Mouse (Mus musculus): ENCODE data around the gene Laptm4a. TPM values are rescaled to one million over a fixed set of nuclear protein-coding genes. Genes with fewer than 3 reads are reported as not detected.

Gene Laptm4a
- polyA plus RNA-seq, 1 experiment = 132 TPM

DNA sequence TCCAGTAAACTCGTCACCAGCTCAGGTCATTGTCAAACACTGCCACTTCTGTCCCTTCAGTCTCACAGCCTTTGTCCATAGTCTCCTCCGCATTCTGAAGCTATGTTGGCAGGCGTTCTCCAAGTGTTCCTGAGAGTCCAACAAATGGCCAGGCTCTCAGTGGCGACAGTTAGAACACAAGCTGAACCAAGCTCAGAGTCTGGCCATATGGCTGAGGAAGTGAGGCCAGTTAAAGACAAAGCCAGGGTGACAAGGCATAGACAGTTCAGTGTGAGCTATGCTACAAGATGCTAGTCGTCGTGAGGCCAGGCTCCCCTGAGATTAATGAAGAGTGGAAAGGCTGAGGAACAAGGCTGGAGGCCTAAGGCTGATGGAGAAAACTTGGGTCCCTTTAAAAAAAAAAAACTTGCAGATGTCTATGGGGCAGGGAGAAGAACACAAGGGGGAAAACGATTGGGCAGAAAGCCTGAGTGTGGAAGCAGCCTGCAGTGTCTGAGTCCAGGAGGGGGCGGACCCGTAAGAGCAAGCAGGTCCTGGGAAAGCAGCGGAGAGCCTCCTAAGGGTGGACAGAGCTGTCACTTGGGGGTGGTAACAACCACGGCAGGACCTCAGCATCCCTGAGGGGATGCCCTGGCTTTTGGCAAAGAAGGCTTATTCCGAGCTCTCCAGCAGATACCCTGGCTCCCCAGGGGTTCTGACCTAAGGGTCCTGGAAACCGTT is 36.9 kb upstream of the Laptm4a start:
- no peak overlapping the region for H3K4me3 ChIP-seq (replicated peaks; ENCODE audit: control insufficient read depth, low read depth, low read length)
- TF ChIP-seq POLR2A (IDR thresholded peaks at IDR 0.05; ENCODE audit: borderline replicate concordance, control insufficient read depth, low read depth, low read length) (no peak), CTCF (IDR thresholded peaks at IDR 0.05; ENCODE audit: control insufficient read depth, insufficient read depth, low read length) (no peak)
- H3K4me1 ChIP-seq (ENCODE audit: control insufficient read depth, insufficient read depth, low read length) = no peaks in the 10 kb centered on the region
- no peak overlapping the region for H3K27ac ChIP-seq (ENCODE audit: control insufficient read depth, insufficient read depth, low read depth, low read length, poor library complexity)
- 56% methylated on average over 13 of the region's 13 CpGs for WGBS

DNA sequence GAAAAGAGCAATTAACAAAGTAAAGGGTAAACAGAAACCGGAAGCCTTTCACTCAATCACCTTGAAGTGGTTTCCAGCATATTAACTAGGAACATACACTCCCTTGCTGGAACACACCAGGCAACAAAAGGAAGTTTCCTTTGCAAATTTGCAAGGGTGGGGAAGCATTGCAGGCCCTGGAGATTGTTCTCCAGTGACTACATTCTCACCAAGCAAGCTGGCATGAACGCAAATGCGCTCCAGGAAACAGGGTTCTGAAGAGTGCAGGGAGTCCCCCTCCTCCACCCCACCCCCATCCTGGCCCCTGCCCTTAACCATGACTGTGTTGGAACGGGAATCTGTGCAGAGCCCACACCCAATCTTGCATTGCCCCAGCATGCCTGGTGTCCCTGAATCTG is 36.3 kb upstream of the Laptm4a start:
- no peak overlapping the region for H3K4me3 ChIP-seq (replicated peaks; ENCODE audit: control insufficient read depth, low read depth, low read length)
- H3K27ac ChIP-seq (ENCODE audit: control insufficient read depth, insufficient read depth, low read depth, low read length, poor library complexity) = no peak overlapping the region
- WGBS = 33% methylated on average over 4 of the region's 4 CpGs
- no peaks in the 10 kb centered on the region for H3K4me1 ChIP-seq (ENCODE audit: control insufficient read depth, insufficient read depth, low read length)
- TF ChIP-seq POLR2A (IDR thresholded peaks at IDR 0.05; ENCODE audit: borderline replicate concordance, control insufficient read depth, low read depth, low read length) (no peak), CTCF (IDR thresholded peaks at IDR 0.05; ENCODE audit: control insufficient read depth, insufficient read depth, low read length) (no peak)

DNA sequence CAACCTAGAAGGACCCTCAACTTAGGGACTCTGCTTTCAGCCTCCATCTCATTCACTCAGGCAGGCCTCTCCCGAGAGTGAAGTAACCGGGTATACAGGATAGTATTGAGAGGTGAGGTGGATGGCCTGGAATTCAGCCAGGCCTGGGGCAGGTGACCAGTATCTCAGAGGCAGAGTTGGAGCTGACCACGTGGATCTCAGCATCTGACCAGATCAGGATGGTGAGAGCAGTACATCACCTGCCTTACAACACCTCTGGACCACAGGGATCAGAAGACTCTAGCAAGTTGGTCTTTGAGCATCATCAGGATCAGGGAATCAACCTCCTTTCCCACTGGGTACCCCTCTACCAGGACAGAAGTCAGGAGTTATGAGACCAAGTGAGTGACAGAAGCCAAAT is 35.5 kb upstream of the Laptm4a start:
- Histone ChIP-seq H3K27ac (ENCODE audit: control insufficient read depth, insufficient read depth, low read depth, low read length, poor library complexity) (no peak overlapping the region), H3K4me1 (ENCODE audit: control insufficient read depth, insufficient read depth, low read length) (no peaks in the 10 kb centered on the region), H3K4me3 (replicated peaks; ENCODE audit: control insufficient read depth, low read depth, low read length) (no peak overlapping the region)
- WGBS = 73% methylated on average over 3 of the region's 3 CpGs
- TF ChIP-seq POLR2A (IDR thresholded peaks at IDR 0.05; ENCODE audit: borderline replicate concordance, control insufficient read depth, low read depth, low read length) (no peak), CTCF (IDR thresholded peaks at IDR 0.05; ENCODE audit: control insufficient read depth, insufficient read depth, low read length) (no peak)

DNA sequence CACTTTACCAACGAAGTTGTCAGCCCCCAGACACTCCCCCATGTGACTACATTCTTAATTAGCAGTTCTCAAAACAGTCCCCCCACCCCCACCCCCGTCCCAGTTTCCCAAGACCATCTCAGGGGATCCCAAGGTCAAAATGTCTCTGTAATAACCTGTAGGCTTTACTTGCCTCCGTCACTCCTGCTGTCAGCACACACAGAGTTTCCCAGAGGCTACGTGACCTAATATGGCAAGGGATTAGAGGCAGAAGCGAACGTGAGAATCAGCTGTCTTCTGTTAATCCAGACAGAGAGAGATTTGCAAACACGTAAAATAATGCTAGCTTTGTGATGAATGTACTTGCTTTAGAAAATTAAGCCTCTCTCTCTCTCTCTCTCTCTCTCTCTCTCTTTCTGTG is 33.0 kb upstream of the Laptm4a start:
- Histone ChIP-seq H3K4me1 (ENCODE audit: control insufficient read depth, insufficient read depth, low read length) (no peaks in the 10 kb centered on the region), H3K27ac (ENCODE audit: control insufficient read depth, insufficient read depth, low read depth, low read length, poor library complexity) (no peak overlapping the region), H3K4me3 (replicated peaks; ENCODE audit: control insufficient read depth, low read depth, low read length) (no peak overlapping the region)
- 76% methylated on average over 7 of the region's 7 CpGs for WGBS
- TF ChIP-seq CTCF (IDR thresholded peaks at IDR 0.05; ENCODE audit: control insufficient read depth, insufficient read depth, low read length) (no peak), POLR2A (IDR thresholded peaks at IDR 0.05; ENCODE audit: borderline replicate concordance, control insufficient read depth, low read depth, low read length) (no peak)

DNA sequence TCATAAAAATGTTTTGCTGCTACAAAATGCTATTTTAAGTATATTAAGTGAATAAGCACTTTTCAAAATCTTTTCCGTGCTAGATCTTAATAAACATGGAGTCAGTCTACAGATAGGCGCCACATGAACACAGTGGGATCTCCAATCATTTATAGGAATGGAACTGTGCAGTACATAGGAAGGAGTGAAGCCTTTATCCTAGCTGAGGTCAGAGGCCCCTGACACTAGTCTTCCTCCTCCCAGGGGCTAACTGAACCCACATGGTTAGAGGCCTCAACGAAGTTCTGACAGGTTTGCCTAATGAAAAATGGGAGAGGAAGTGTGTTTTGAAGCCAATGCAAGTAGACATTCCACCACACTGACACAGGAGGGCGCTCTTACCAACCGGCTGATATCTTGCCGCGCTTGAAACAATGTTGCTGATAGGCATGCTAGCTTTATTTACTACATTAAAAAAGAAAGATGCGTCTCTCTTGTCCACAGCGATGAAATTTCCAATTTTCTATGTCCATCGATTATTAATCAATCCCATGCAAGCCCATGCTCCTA is 32.3 kb upstream of the Laptm4a start:
- Histone ChIP-seq H3K27ac (ENCODE audit: control insufficient read depth, insufficient read depth, low read depth, low read length, poor library complexity) (no peak overlapping the region), H3K4me1 (ENCODE audit: control insufficient read depth, insufficient read depth, low read length) (no peaks in the 10 kb centered on the region), H3K4me3 (replicated peaks; ENCODE audit: control insufficient read depth, low read depth, low read length) (no peak overlapping the region)
- WGBS = 14% methylated on average over 10 of the region's 10 CpGs
- TF ChIP-seq POLR2A (IDR thresholded peaks at IDR 0.05; ENCODE audit: borderline replicate concordance, control insufficient read depth, low read depth, low read length) (no peak), CTCF (IDR thresholded peaks at IDR 0.05; ENCODE audit: control insufficient read depth, insufficient read depth, low read length) (peak; percentile 86)

DNA sequence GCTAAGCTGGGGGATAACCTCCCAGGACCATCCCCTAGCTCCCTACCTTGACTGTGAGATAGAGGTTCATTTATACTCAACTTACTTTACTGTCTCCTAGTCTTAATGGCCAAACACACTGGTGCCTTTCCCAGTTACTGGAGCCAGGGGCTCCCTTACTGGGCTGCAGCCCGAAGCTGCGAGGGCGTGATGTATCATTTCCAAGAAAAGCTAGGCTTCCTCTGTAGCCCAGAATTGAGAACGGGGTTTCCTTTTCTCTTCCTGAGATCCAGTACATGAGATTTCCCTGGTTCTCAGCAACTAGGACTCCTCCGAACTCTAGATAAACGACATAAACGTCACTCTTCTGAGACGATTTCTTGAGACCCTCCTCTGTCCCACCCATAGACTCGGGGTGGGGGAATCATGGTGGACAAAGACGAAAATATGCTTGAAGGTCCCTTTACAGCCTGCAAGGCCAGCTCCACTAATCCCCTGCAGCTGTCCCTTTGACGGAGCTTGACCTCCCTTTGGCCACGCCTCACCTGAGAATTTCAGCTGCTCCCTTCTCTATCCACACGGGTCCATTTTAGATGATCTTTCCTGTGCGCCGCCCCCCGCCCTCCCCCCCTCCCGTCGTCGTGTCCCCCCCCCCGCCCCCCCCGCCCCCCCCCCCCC is 28.5 kb upstream of the Laptm4a start:
- 39% methylated on average over 19 of the region's 21 CpGs for WGBS
- H3K4me3 ChIP-seq (replicated peaks; ENCODE audit: control insufficient read depth, low read depth, low read length) = no peak overlapping the region
- TF ChIP-seq CTCF (IDR thresholded peaks at IDR 0.05; ENCODE audit: control insufficient read depth, insufficient read depth, low read length) (no peak), POLR2A (IDR thresholded peaks at IDR 0.05; ENCODE audit: borderline replicate concordance, control insufficient read depth, low read depth, low read length) (no peak)
- H3K4me1 ChIP-seq (ENCODE audit: control insufficient read depth, insufficient read depth, low read length) = no peaks in the 10 kb centered on the region
- H3K27ac ChIP-seq (ENCODE audit: control insufficient read depth, insufficient read depth, low read depth, low read length, poor library complexity) = no peak overlapping the region

DNA sequence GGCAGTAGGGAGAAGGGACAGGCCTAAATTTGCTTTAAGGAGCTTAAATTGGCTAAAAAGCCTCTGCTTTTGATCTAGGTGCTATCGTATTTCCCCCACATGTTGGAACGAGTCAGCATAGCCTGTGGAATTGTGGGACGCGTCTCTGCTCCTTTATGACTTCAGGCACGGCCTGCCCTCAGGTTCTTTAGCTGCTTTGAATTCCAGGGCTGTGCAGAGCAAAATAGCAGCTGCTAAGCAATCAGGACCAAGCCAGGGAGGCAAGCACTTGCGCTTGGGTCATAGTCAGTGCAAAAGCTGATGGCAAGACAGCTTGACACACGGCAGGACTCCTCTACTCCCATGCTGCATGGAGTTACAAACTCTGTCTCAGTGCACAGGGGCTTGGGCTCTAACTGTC is 24.3 kb upstream of the Laptm4a start:
- Histone ChIP-seq H3K27ac (ENCODE audit: control insufficient read depth, insufficient read depth, low read depth, low read length, poor library complexity) (no peak overlapping the region), H3K4me3 (replicated peaks; ENCODE audit: control insufficient read depth, low read depth, low read length) (no peak overlapping the region), H3K4me1 (ENCODE audit: control insufficient read depth, insufficient read depth, low read length) (no peaks in the 10 kb centered on the region; the same call in 1 of the 2 replicates)
- 83% methylated on average over 7 of the region's 7 CpGs for WGBS
- TF ChIP-seq POLR2A (IDR thresholded peaks at IDR 0.05; ENCODE audit: borderline replicate concordance, control insufficient read depth, low read depth, low read length) = no peak
- no peak for TF ChIP-seq CTCF (IDR thresholded peaks at IDR 0.05; ENCODE audit: control insufficient read depth, insufficient read depth, low read length)

Measured in bone marrow, adult 2 months (tissue).